In genomic region chr13:114387521-114388171, GRCm38 (mm10) we compare ENCODE assay signal across 8 mouse cellular contexts. TPM values are rescaled to one million over a fixed set of nuclear protein-coding genes. Genes with fewer than 3 reads are reported as not detected.
A peak's percentile ranks its signal among the peaks of the same experiment; 100 is the strongest.
DNase-seq lines count a peak whose midpoint lies in the region; ATAC-seq lines count a peak whose summit lies in the region.

No protein-coding gene starts in this region.

- under 1% methylated on average over 37 of the region's 37 CpGs for WGBS in hindbrain, embryonic 12.5 days

- H3K9me3 ChIP-seq in hindbrain, embryonic 12.5 days (replicated peaks), result no peaks in the 10 kb centered on the region

- peaks cover 7% of the 10 kb centered on the region; the same call in 1 of the 2 replicates for H3K4me1 ChIP-seq in hindbrain, embryonic 12.5 days

- DNase-seq in Muller cell, postnatal 12 days (ENCODE audit: inconsistent ontology term), result peak; percentile 87
- DNase-seq in cerebellum, adult 9-11 months, result peak; percentile 89
- peak; percentile 75 to 93 for DNase-seq in frontal cortex, postnatal 10 days (ENCODE audit: low spot score in 2 of 2)
- DNase-seq in layer of hippocampus, postnatal 14 days (ENCODE audit: low spot score in 2 of 2), result peak; percentile 92 to 95
- DNase-seq in lung, postnatal 14 days, result peak; percentile 97
- DNase-seq in retina, adult 2 months (ENCODE audit: low read depth, low spot score), result peak; percentile 90
- peak; percentile 93 to 95 for DNase-seq in thymus, postnatal 36 days

- peak; percentile 92 for ATAC-seq in hindbrain, embryonic 12.5 days (ENCODE audit: low FRiP score)

- peak overlapping the region; percentile 89 for H3K9ac ChIP-seq in hindbrain, embryonic 12.5 days

- peak overlapping the region; percentile 90 for H3K4me3 ChIP-seq in hindbrain, embryonic 12.5 days

- H3K27me3 ChIP-seq in hindbrain, embryonic 12.5 days, result no peaks in the 10 kb centered on the region

- peaks cover 3% of the 10 kb centered on the region; the same call in 1 of the 2 replicates for H3K36me3 ChIP-seq in hindbrain, embryonic 12.5 days

- peak overlapping the region; percentile 71 for H3K4me2 ChIP-seq in hindbrain, embryonic 12.5 days (replicated peaks)

- peak overlapping the region; percentile 90 for H3K27ac ChIP-seq in hindbrain, embryonic 12.5 days

RNA-seq across cellular contexts. Expression of gene Ndufs4, which starts 0.4 kb away (rescaled TPM):
- polyA plus RNA-seq in hindbrain, embryonic 12.5 days (2016; fragmentation: Nextera tagmentation; extraction: Ambion mirVana), result 278 and 295 TPM in 2 replicates
- total RNA-seq in layer of hippocampus, postnatal 14 days (2021), result 100 to 1,000 TPM; 180 to 187 TPM

Comparison
In these comparisons a context has a peak if more than half of its experiments do, and no peak if none do; other contexts are left out.
1. Peak in every context shown above with its lines: DNase-seq, ATAC-seq, H3K4me3 ChIP-seq and H3K27ac ChIP-seq.